Mouse (Mus musculus) T-helper 17 cell (primary cell): ENCODE measurements around the gene Olfr1535.

ENCODE experiments used
- in situ Hi-C, 2 experiments: fragments of 300-600 bp; cut with MboI, MseI; formaldehyde crosslinking; loops; 1 replicate in 1 of 2; 2 replicates in 1 of 2; pipeline ENCODE4 v1.15.1; 2025; ENCODE audit warnings: high pct_unique_total_duplicates in 2 of 2

The Olfr1535 gene

DNA sequence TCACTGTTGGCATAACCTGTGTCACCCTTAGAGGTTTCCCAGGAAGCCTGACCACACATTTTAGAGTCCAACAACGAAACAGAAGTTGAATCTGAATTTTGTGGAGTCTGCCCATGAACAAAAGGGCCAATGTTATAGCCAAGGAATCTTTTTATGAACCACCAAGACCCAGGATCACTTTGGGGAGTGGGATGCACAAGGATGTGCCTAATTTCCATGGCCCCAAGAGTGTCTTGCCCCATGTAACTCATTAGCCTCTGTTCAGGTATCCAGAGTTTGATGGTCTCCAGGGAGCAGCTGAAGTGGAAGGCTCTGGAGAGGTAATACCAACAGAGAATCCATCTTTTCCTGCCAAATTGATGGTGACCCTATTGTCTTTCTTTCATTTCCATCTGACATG lies at the start of gene Olfr1535:
TSS of gene Olfr1535 (minus strand) at position 101 of the 400 bp plus-strand sequence.
- in situ Hi-C loops, result loop anchor here in 1 of 2 experiments (10.0 kb wide), 1 partner anchor 125 kb away; no protein-coding TSS in a partner anchor

DNA sequence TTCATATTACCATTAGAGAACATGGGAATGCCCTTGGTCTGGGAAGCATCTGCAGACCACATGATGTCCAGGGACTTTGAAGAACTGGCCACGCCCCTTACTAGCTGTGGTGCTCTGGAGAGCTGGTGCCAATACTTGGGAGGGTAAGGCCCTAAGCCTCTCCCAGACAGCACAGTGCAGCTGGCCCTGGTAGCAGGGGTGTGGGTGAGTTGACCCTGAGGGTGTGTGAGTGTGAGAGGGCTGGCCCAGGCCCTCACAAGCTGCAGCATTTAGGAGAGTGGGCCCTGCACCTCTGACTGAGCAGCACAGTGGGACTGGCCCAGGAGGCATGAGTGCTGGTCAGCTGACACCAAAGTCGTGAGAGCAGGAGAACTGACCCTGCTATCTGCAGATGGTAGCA lies 31.9 kb upstream of the Olfr1535 start:
- in situ Hi-C loops, result no loop called here

DNA sequence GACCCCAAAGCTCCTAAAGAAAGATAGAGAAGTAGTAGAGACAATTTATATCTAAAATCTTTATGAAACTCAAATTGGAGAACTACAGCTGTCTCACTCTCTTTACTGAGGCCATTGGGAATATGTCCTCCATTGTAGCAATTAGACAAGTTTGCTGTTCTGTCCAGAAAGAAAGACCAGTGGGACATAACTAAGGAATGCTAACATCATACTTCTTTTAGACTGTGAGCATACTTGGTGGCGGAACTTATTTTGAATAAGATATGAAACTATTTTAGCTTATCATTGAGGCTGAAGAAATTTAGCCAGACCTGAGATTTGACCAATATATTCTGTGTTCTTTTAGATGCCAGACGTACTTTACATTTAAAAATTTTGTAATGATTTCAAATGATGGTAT lies 22.0 kb upstream of the Olfr1535 start, which contains the start of gene Olfr1364:
TSS of gene Olfr1364 (minus strand) at position 101 of the 400 bp plus-strand sequence.
- in situ Hi-C loops, result no loop called here

DNA sequence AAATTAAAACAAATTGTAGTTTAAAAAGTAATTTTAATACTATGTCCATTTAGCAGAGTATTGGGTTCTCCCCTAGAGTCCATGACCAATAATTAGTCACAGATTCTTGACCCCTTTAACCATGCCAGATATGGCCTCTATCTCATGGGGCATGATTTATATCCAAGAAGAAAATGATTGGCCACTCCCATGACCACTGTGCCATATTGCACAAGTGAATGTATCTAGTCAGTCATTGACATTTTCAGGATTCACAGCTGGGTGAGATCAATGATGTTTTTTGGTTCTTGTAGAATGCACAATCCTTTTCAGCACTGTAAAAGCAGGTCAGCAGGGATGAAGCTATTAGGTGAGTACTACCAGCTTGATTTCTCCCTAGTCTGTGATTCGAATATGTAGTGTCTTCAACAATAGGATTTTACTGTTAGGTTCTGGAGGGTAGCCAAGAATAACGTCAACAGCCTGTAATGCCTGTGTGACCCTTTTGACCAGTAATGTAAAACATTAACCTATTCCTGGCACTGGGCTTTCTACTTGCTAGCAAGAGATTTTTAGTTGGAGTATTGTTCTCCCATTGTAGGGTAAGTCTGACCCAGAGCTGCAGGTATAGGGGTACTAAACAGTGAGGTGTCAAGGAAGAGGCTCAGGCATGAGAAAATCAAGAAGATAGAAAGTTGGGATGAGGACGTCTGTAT lies 9.1 kb downstream of the Olfr1535 start:
- in situ Hi-C loops, result loop anchor here in 1 of 2 experiments (10.0 kb wide), 1 partner anchor 134 kb away; no protein-coding TSS in a partner anchor

DNA sequence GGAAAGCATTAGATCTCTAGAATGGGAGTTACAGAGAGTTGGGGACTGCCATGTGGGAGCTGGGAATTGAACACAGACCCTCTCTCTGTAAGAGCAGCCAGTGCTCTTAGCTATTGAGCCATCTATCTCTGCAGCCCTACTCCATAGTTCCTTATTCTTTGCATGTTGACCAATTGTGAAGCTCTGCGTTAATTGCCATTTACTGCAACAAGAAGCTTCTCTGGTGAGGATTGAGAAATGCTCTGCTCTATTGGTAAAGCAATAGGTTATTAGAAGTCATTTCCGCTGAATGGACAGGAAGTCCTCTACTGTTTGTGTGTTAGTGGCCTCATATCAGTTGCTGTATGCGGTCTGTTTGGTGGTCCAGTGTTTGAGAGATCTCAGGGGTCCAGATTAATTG lies 10.2 kb downstream of the Olfr1535 start:
- in situ Hi-C loops, result loop anchor here in 1 of 2 experiments (25.0 kb wide), 1 partner anchor 513 kb away; no protein-coding TSS in a partner anchor

DNA sequence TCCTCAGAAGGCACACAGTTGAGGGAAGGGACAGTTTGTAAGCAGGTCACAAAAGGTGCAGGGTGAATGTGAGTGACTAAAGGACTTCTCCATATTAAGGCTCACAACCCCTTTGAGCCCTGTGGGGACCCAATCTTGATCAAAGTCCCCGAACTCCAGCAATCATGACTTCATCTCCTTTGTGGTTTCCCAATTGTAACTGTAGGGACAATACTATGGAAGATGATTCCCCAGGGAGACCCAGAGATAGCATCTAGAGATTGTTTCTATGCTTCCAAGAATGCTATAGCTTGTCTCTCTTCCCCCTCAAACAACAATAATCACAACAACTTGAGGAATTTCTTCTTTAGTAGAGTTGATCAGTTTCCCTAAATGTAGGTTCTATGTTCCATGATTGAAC lies 17.0 kb downstream of the Olfr1535 start, which contains the start of gene Olfr1366:
TSS of gene Olfr1366 (minus strand) at position 101 of the 400 bp plus-strand sequence.
- in situ Hi-C loops, result loop anchor here in 1 of 2 experiments (25.0 kb wide), 1 partner anchor 520 kb away; no protein-coding TSS in a partner anchor

DNA sequence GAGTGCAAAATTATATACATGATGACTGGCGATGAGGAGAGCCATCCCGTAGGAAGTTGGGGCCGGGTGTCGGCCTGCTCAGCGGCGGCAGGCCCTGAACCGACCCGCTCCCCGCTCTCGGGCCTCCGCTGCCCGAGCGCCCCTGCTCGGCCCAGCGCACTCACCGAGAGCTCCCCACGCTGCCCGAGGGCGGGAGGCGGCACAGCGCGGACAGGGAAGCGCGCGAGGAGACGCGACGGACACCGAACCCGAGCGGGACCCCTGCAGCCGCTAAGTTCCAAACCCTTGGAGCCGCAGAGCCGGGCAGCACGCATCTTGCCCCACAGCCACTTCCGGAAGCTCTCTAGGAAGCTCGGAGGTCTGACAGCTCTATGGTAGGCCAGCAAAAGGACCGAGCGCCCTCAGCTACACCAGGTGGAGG lies 28.9 kb downstream of the Olfr1535 start, which contains the start of gene Zkscan8:
TSS of gene Zkscan8 (minus strand) at position 340 of the 421 bp plus-strand sequence.
- in situ Hi-C loops, result loop anchor here in 1 of 2 experiments (25.0 kb wide), 1 partner anchor 532 kb away; no protein-coding TSS in a partner anchor

DNA sequence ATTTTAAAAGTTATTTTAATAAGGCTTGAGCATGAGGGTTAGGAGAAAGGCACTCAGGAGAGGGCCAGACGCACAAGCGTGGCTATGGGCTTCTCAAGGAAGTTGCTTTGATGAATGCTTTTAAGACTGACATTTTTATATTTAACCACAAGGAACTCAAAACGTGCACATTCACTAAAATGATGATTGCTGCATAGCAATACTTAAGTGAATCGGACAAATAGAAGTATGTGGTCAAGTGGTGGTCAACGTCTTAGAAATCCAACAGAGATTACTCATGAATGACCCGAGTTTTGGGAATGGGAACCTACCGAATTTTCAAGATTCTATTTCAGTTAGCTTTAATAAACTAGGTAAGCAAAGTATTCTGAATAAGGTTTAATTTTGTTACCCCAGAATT lies 29.6 kb downstream of the Olfr1535 start:
- in situ Hi-C loops, result loop anchor here in 1 of 2 experiments (25.0 kb wide), 1 partner anchor 532 kb away; no protein-coding TSS in a partner anchor

DNA sequence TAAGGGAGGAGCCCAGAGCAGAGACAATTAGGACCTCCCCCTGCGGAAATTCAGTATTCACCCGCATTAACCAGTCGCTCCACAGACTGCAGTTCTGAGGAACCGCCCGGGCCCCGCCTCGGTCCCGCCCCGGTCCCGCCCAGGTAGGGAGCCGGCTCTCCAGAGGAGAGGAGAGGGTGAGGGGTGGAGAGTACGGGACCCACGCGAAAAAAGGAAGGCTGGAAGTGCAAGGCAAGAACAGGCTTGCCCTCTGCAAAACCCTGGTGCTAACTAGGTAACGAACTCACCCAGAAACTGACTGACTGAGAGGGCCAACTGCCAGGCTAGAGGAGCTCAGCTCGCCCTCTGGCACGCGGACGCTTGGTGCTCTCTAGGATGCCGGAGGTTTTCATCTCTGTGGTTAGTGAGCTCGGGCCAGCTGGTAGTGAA lies 53.5 kb downstream of the Olfr1535 start:
- in situ Hi-C loops, result loop anchor here in 1 of 2 experiments (25.0 kb wide), 1 partner anchor 1856 kb away; the partner anchor contains the start of gene Zfp322a
